Mouse (Mus musculus) left cerebral cortex, adult 8-10 months (tissue): Measurements from ENCODE around the gene Rad51b. TPM values are rescaled to one million over a fixed set of nuclear protein-coding genes. Genes with fewer than 3 reads are reported as not detected.
"Not testable (repeated sequence)": the region's sequence is repeated elsewhere in the genome, so short reads cannot be mapped to it uniquely, and the experiment has no call there.

Experiments used
- DNase-seq, 2 experiments: peaks; one replicate each; pipeline ENCODE4 v3.0.0; 2022; ENCODE audit warnings: low spot score in 2 of 2
- total RNA-seq, 4 experiments: library from RNA; stranded (reverse); gene quantifications; 2 replicates each; pipeline ENCODE4 v1.2.4; 2022

Rad51b gene
- under 1 TPM in 1 of 4 experiments, not detected in 3; 0.39 TPM for total RNA-seq

GRCm38 (mm10) chr12:79297121-79297576 is at the start of gene Rad51b:
Gene Rad51b, plus strand, starts transcription at chr12:79297282.
- DNase-seq = peak; percentile 39 to 71

DNA sequence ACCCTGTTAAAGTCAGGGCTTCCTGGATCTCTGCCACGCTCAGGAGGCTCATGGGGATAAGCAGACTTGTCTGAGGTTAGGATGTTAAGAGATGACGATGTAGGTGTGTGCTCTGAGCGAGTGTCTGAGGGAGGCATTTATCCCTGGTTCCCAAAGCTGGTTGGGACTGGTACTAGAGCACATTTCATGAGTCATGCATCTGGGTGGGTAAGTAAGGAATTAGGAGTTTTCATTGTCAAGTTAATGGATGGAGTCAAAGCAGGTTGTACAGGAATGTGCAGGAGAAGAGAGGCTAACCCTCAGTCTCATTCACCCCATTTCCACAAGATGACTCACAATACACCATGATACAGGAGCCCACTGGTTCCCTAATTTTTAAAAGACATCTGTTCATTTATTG is 49.0 kb upstream of the Rad51b start:
- no peak for DNase-seq

- DNase-seq = no peak
Measured at GRCm38 (mm10) chr12:79253294-79254053, 43.6 kb upstream of the Rad51b start.

DNA sequence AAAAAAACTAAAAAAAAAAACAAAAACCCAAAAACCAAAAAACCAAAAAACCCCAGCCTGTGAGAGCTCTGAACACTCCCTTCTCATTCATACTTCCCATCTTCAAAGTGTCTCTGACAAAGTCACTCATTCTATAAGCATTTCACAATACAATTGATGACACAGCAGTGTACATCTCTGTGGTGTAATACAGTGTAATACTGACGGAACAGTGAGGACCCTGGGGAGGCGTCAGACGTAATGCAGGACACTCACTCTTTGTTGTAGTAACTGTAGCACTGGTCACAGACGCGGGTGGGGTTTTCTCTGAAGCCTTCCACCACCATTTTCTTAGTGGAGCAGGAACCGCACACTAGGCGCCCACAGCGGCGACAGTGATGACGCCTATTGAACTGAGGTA is 42.1 kb upstream of the Rad51b start:
- no peak for DNase-seq

DNA sequence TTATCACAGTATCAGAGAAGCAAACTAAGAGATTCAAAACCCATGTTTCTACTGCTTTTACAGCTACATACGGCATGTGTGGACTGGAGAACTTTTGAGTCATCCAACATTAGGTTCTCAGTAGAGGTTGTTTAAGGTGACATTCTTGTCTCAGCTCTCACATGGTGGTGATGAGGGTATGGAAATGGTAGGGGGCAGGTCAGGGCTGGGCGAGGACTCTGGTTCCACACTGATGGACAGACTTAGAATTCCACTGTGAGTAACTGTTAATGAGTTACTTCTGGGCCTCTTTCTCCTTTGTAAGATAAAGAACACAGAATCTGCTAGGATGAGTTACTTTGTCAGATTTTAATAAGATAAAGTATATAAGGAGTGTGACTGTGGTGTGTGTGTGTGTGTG is 36.9 kb upstream of the Rad51b start:
- no peak for DNase-seq

GRCm38 (mm10) chr12:79261035-79261434 is 36.0 kb upstream of the Rad51b start:
- peak in 1 of 2 experiments; percentile 8 for DNase-seq

- no peak for DNase-seq
Measured at GRCm38 (mm10) chr12:79272604-79273003, 24.5 kb upstream of the Rad51b start.

DNA sequence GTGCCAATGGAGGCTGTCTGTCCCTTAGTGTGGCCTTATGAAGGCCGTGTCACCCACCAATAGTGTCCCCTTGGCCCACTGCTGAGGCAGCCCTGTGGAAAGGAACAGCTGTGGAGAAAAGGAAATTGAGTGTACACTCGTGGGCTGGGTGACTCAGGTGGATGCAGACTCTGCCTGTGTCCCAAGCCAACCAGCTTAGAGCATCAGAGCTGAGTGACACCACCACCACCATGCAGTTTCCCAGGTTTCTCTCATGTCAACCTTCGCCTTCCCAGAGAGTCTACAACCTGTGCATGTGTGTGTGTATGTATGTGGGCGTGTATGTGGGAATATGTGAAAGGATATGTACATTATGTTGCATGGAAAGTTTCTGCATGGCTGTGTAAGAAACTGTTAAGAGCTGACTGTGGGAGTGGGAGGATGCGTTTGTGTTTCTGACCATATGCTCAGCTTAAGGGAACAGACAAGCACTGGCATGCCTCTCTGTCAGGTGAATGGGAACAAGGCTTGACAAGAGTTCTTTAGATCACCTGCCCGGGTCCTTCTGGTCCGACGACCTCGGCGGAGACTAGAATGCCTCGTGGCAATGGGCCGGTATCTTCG is 17.5 kb upstream of the Rad51b start:
- DNase-seq = no peak

DNA sequence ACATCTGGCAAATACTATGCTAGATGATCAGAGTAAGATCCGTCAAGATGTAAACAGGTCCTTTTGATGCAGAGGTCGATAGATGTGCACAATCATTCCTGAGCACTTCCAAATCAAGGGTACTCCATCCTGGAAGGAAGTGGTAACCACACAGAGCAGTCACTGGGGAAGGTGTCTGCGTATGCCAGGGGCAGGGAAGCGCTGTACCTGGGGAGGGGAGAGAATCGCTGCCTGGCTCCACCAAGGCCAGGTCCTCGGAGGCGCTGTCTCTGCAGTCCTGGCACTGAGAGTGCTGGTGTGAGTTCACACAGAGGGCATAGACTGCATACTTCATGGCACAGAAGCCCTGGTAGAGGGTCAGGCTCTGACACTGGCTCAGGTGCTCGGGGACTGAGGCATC is 14.5 kb upstream of the Rad51b start:
- DNase-seq = no peak

DNA sequence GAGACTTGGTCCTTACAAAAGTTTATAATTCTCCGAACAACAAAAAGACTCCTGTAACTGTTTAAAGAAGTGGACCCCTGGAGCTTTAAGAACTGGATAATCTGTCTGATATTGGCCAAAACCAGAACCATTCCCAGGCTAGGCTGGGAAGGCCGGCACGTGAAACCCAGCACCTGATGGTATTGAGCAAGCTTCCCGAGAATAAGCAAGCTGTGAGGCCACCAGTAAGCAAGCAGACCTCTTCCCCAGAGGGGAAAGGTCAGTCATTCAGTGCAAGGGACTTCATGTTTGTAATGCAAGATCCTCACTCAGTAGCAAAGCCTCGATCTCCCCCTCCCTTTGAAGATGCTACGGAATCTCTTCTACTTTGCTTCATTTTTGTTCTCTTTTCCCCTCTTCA is 4.2 kb upstream of the Rad51b start:
- no peak for DNase-seq

GRCm38 (mm10) chr12:79296126-79296816 is 811 bp upstream of the Rad51b start, which contains the start of gene Zfyve26:
Gene Zfyve26, minus strand, starts transcription at chr12:79296304.
- peak; percentile 87 to 95 for DNase-seq

DNA sequence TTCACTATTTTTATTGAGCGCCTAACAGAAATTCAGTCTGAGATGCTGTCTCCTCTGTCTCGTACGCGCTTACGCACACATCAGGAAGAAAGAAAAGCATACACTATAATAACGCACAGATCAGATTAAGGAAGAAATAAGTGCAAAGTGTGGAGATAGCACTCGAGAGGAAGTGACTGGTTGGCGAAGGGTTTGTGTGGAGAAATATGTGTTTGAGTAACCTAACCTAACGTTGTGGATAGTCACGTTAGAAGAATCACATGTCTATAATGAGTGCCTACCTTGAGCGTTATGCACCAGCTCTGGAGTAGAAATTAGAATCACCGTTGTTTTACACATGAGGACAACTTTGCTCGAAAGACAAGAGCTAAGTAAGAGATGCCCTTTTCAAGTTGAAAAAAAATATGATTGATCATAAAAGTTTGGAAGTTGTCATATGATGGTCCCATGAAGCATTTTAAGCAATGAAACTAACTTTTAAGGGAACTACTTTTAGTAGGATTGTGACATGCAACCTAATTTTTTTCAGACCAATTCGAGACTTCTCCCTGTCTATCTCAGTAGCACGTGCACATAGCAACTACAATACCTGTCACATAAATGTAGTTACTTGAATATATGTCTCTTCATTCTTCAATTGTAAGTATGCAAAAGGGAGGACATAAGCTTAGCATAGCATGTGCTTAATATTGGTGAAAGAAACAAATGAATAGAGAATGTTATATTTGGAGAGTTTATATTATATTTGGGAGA is 978 bp downstream of the Rad51b start:
- DNase-seq = no peak

GRCm38 (mm10) chr12:79301802-79302201 is 4.7 kb downstream of the Rad51b start:
- peak in 1 of 2 experiments; percentile 48 for DNase-seq

DNA sequence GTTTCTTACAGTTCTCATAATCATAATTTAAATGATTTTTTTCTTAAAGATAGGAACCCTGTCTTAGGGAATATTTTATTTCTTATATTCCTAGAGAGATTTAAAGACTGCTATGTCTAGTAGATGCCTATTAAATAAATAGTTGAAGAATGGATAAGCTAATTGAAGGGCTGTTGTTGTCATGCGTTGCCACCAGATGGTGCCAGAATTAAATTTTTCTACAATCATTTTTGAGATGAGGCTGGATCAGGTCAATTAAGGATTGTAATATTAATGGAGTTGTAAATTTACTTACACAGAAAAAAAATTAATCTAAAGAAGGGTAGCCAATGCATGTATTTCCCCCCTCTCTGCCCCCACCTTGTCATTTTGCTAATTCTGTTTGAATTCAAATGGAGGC is 8.0 kb downstream of the Rad51b start:
- DNase-seq = no peak

DNA sequence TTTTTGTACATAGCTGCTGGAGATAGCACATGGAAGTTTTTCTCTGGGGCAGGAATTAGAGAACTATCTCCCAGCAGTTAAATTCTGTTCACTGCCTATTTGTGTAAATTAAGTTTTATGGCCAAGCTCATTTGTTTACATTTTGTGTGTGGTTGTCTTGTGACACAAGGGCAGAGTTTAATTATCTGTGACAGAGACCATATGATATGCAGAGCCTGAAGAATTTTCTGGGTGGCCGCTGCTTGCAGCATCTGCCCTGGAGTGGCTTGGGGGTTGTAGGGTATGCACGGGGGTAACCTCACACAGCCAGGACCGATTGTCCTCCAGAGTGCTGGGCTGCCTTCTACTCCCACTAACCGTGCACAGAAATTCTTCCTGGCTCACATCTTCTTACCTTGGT is 8.9 kb downstream of the Rad51b start:
- DNase-seq = no peak

- DNase-seq = no peak
Measured at GRCm38 (mm10) chr12:79313721-79314120, 16.6 kb downstream of the Rad51b start.

GRCm38 (mm10) chr12:79317339-79317738 is 20.3 kb downstream of the Rad51b start:
- DNase-seq = no peak

- no peak for DNase-seq
Measured at GRCm38 (mm10) chr12:79320895-79321294, 23.8 kb downstream of the Rad51b start.

DNA sequence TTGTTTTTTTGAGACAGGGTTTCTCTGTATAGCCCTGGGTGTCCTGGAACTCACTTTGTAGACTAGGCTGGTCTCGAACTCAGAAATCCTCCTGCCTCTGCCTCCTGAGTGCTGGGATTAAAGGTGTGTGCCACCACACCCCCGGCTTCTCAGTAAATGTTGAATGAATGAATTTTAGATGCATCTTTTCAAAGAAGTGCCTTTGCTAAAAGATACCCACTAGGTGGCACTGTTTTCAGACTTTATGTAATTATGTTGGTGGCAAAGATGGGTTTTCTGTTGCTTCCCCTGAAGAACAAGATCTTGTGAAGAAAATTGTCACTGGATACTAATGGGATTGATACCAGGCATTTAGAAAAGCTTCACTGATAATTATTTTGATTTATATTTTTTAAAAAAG is 25.5 kb downstream of the Rad51b start:
- not testable (repeated sequence) for DNase-seq

DNA sequence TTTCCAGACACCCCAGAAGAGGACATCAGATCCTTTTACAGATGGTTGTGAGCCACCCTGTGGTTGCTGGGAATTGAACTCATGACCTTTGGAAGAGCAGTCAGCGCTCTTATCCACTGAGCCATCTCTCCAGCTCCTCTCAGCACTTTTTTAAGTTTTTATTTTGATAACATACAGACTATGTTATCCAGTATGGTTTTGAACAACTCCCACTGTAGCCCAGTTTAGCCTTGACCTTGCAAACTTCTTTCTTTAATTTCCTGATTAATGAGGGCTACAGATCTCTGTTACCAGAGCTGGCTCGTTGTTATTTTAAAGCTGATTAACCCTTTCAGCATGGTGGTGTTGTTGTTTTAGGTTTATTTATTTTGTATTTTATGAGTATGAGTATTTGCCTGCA is 29.2 kb downstream of the Rad51b start:
- DNase-seq = no peak

DNA sequence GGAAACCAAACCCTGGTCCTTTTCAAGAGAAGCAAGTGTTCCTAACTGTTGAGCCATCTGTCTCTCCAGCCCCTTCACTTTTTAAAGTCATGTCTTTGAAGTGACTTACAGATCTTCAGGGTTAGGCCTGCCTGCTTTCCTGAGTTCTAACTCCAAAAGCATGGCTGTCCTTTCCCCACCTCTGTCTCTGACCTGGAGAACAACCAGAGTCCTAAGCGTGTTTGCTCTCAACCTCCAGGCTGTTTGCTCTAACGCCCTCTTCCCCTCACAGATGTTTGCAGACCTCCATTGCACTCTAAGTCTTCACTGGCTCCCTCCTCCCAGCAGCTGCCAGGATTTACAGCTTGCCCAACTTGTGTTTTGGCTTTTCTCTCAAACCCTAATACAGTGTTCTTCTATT is 29.7 kb downstream of the Rad51b start:
- DNase-seq = no peak

DNA sequence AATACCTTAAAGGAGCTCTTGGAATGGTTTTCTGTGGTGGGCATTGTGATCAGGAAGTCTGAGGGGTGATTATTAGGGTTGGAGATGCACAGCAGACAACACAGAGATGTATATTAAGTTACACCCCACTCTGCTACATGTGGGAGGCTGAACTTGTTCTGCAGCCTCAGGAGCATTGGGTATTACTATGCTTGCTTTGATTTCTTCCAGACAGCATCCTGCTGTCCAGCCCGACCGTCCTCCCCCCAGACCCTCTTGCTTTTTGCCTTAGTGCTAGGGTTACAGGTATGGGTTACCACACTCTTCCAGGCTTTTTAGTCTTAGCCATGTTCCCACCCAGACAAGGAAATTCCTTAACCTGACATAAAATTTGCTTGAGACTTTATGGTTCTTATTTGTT is 30.8 kb downstream of the Rad51b start:
- DNase-seq = no peak
